15 mouse cellular contexts compared by ENCODE assay signal in the genomic region with DNA sequence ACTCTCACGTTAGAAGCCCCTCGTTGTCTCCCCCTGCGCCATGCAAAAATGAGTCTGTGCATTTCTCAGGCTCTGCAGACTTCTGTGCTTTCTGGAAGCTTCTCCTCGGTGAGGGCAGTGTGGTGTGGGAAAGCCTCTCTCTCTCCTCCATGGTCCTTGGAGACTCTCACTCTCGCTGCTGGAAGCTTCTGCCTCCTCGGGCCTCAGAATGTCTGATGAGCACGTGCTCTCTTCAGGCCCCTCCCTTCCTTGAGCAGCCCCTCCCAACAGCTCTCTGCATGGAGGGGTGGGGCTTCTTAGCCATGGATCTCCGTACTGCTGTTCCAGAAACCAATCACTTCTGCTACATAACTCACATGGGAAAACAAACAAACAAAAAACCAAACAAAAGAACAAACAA.
DNase-seq lines count a peak whose midpoint lies in the region; ATAC-seq and TF ChIP-seq lines count a peak whose summit lies in the region.
"Had no signal": no experiment of that assay in that cellular context is flagged by ENCODE, and none has a peak within 500 bp of the region (broad histone marks: within the 10 kb centered on the region; RNA-seq: fewer than 3 reads in every experiment).

No protein-coding gene starts in this region.

- DNase-seq in kidney, postnatal 0 days (ENCODE audit: low spot score): peak; percentile 38
- no peak for DNase-seq in kidney, adult 2 months
- DNase-seq in CH12.LX (ENCODE audit: extremely low read depth): peak; percentile 24
- peak; percentile 51 for DNase-seq in embryonic facial prominence, embryonic 14.5 days (ENCODE audit: low spot score)
- no peak for DNase-seq in lung, adult 18-20 months
- DNase-seq: adrenal gland, adult 2 months; cerebellum, postnatal 14 days; heart, postnatal 36 days; kidney, adult 9 months; lung, embryonic 14.5 days; right cerebral cortex, postnatal 25 days; thymus, postnatal 14 days had no signal

- no peak for TF ChIP-seq POLR2A in kidney, adult 2 months (IDR thresholded peaks at IDR 0.05; ENCODE audit: low read depth, low read length)
- no peak for TF ChIP-seq POLR2A in CH12.LX (IDR thresholded peaks at IDR 0.05; ENCODE audit: low read depth, low read length)

- 0 out of 2 replicates have a peak, but pooled peaks have one; percentile 24 for ATAC-seq in forebrain, embryonic 16.5 days
- ATAC-seq in forebrain, embryonic 15.5 days (replicated peaks): no peak
- ATAC-seq in kidney, postnatal 0 days (replicated peaks; ENCODE audit: low FRiP score, low read depth): no peak
- ATAC-seq in embryonic facial prominence, embryonic 14.5 days (ENCODE audit: low read depth): no peak
- ATAC-seq in erythroid progenitor cell, adult 5-6 weeks (replicated peaks; ENCODE audit: low FRiP score, poor library complexity, severe bottlenecking): no peak

- H3K27me3 ChIP-seq in forebrain, embryonic 16.5 days (replicated peaks; ENCODE audit: control insufficient read depth, insufficient read depth, low read length): no peaks in the 10 kb centered on the region
- no peaks in the 10 kb centered on the region for H3K27me3 ChIP-seq in forebrain, embryonic 15.5 days
- no peaks in the 10 kb centered on the region for H3K27me3 ChIP-seq in kidney, postnatal 0 days (ENCODE audit: insufficient read depth, low read length)
- H3K27me3 ChIP-seq in kidney, adult 2 months (replicated peaks; ENCODE audit: control insufficient read depth, insufficient read depth, low read length): no peaks in the 10 kb centered on the region
- no peaks in the 10 kb centered on the region for H3K27me3 ChIP-seq in CH12.LX (replicated peaks)
- H3K27me3 ChIP-seq in embryonic facial prominence, embryonic 14.5 days (replicated peaks; ENCODE audit: control insufficient read depth, insufficient read depth, low read length): no peaks in the 10 kb centered on the region

- dilution Hi-C loops in CH12.LX (cut with MboI; ENCODE audit: extremely low pct_ligation_motif_present, extremely low pct_unique_long_range_greater_than_20kb, low sequenced_read_pairs): no loop called here

- H3K27ac ChIP-seq in forebrain, embryonic 16.5 days (ENCODE audit: low read length): no peak overlapping the region
- no peak overlapping the region for H3K27ac ChIP-seq in forebrain, embryonic 15.5 days (replicated peaks)
- no peak overlapping the region for H3K27ac ChIP-seq in kidney, postnatal 0 days
- H3K27ac ChIP-seq in kidney, adult 2 months (ENCODE audit: insufficient read depth, low read depth, low read length): no peak overlapping the region
- H3K27ac ChIP-seq in CH12.LX (ENCODE audit: insufficient read depth, low read depth): no peak overlapping the region
- H3K27ac ChIP-seq in embryonic facial prominence, embryonic 14.5 days (replicated peaks; ENCODE audit: low read depth, low read length): no peak overlapping the region

- H3K79me2 ChIP-seq in CH12.LX (replicated peaks; ENCODE audit: control insufficient read depth, extremely low read depth, insufficient read depth, poor library complexity, severe bottlenecking): no peaks in the 10 kb centered on the region

- TF ChIP-seq RAD21 in CH12.LX (IDR thresholded peaks at IDR 0.05; ENCODE audit: low read depth, low read length): no peak

- no peak overlapping the region for H3K4me2 ChIP-seq in forebrain, embryonic 16.5 days (ENCODE audit: low read length)
- H3K4me2 ChIP-seq in forebrain, embryonic 15.5 days (replicated peaks): no peak overlapping the region
- H3K4me2 ChIP-seq in kidney, postnatal 0 days (ENCODE audit: low read length): no peak overlapping the region
- 0 out of 2 replicates have a peak overlapping the region, but pooled peaks have one; percentile 45 for H3K4me2 ChIP-seq in CH12.LX (ENCODE audit: insufficient read depth, low read depth, poor library complexity, severe bottlenecking)
- no peak overlapping the region for H3K4me2 ChIP-seq in embryonic facial prominence, embryonic 14.5 days (ENCODE audit: low read depth, low read length)
- H3K4me2 ChIP-seq: lung, embryonic 14.5 days had no signal

- H3K4me3 ChIP-seq in forebrain, embryonic 16.5 days (replicated peaks; ENCODE audit: low read length): no peak overlapping the region
- no peak overlapping the region for H3K4me3 ChIP-seq in forebrain, embryonic 15.5 days
- no peak overlapping the region for H3K4me3 ChIP-seq in kidney, postnatal 0 days (replicated peaks; ENCODE audit: low read depth, low read length)
- H3K4me3 ChIP-seq in kidney, adult 2 months (ENCODE audit: insufficient read depth, low read depth, low read length): no peak overlapping the region
- H3K4me3 ChIP-seq in CH12.LX (replicated peaks in 1 of 3; ENCODE audit: low read depth in 2 of 3, low read length in 2 of 3, poor library complexity in 1 of 3): no peak overlapping the region
- no peak overlapping the region for H3K4me3 ChIP-seq in embryonic facial prominence, embryonic 14.5 days (ENCODE audit: low read depth, low read length)

- H3K9me3 ChIP-seq in forebrain, embryonic 16.5 days (ENCODE audit: control insufficient read depth, low read length): no peaks in the 10 kb centered on the region
- no peaks in the 10 kb centered on the region for H3K9me3 ChIP-seq in forebrain, embryonic 15.5 days
- no peaks in the 10 kb centered on the region for H3K9me3 ChIP-seq in kidney, postnatal 0 days (replicated peaks; ENCODE audit: low read length)
- no peaks in the 10 kb centered on the region for H3K9me3 ChIP-seq in CH12.LX (replicated peaks; ENCODE audit: low read length)
- H3K9me3 ChIP-seq in embryonic facial prominence, embryonic 14.5 days (ENCODE audit: control insufficient read depth, low read length): no peaks in the 10 kb centered on the region

- no peak for TF ChIP-seq EP300 in CH12.LX (IDR thresholded peaks at IDR 0.05; ENCODE audit: low read length)

- no peaks in the 10 kb centered on the region for H3K36me3 ChIP-seq in forebrain, embryonic 16.5 days (ENCODE audit: control insufficient read depth, insufficient read depth)
- no peaks in the 10 kb centered on the region for H3K36me3 ChIP-seq in forebrain, embryonic 15.5 days
- H3K36me3 ChIP-seq in kidney, postnatal 0 days (ENCODE audit: insufficient read depth, low read length): no peaks in the 10 kb centered on the region
- no peaks in the 10 kb centered on the region for H3K36me3 ChIP-seq in kidney, adult 2 months (ENCODE audit: control insufficient read depth, insufficient read depth, low read length)
- no peaks in the 10 kb centered on the region for H3K36me3 ChIP-seq in CH12.LX (replicated peaks in 1 of 2; ENCODE audit: control insufficient read depth in 1 of 2, insufficient read depth in 1 of 2, low read length in 1 of 2)
- no peaks in the 10 kb centered on the region for H3K36me3 ChIP-seq in embryonic facial prominence, embryonic 14.5 days (ENCODE audit: control insufficient read depth, insufficient read depth, low read length)

- no peak overlapping the region for H3K9ac ChIP-seq in forebrain, embryonic 16.5 days (replicated peaks; ENCODE audit: low read depth, low read length)
- no peak overlapping the region for H3K9ac ChIP-seq in forebrain, embryonic 15.5 days (replicated peaks)
- H3K9ac ChIP-seq in kidney, postnatal 0 days (ENCODE audit: low read depth, low read length): no peak overlapping the region
- H3K9ac ChIP-seq in CH12.LX (ENCODE audit: insufficient read depth, low read depth): no peak overlapping the region
- no peak overlapping the region for H3K9ac ChIP-seq in embryonic facial prominence, embryonic 14.5 days (ENCODE audit: low read depth, low read length)
- H3K9ac ChIP-seq: lung, embryonic 14.5 days had no signal

- no peak for TF ChIP-seq CTCF in kidney, postnatal 0 days (IDR thresholded peaks at IDR 0.05; ENCODE audit: low read depth)
- no peak for TF ChIP-seq CTCF in kidney, adult 2 months (conservative IDR thresholded peaks at IDR 0.05; ENCODE audit: insufficient read depth, insufficient read length, low read depth, low read length)
- TF ChIP-seq CTCF in CH12.LX (conservative IDR thresholded peaks at IDR 0.05 in 1 of 2, IDR thresholded peaks at IDR 0.05 in 1 of 2; ENCODE audit: low read depth in 2 of 2, low read length in 2 of 2): no peak

- 38% methylated on average over 8 of the region's 8 CpGs for WGBS in forebrain, embryonic 16.5 days
- 42% methylated on average over 8 of the region's 8 CpGs for WGBS in forebrain, embryonic 15.5 days
- 40% methylated on average over 8 of the region's 8 CpGs for WGBS in kidney, postnatal 0 days
- 46% methylated on average over 8 of the region's 8 CpGs for WGBS in kidney, adult 2 months
- 35% methylated on average over 8 of the region's 8 CpGs for WGBS in embryonic facial prominence, embryonic 14.5 days

- H3K4me1 ChIP-seq in forebrain, embryonic 16.5 days (replicated peaks; ENCODE audit: control insufficient read depth, insufficient read depth, low read length): peaks cover 29% of the 10 kb centered on the region
- peaks cover 46% of the 10 kb centered on the region for H3K4me1 ChIP-seq in forebrain, embryonic 15.5 days
- 0 out of 2 replicates have a peak, but pooled peaks cover 8% of the 10 kb centered on the region for H3K4me1 ChIP-seq in kidney, postnatal 0 days (replicated peaks; ENCODE audit: insufficient read depth, low read length)
- peaks cover 12% of the 10 kb centered on the region; the same call in 1 of the 2 replicates for H3K4me1 ChIP-seq in kidney, adult 2 months (ENCODE audit: control insufficient read depth, insufficient read depth, low read length)
- H3K4me1 ChIP-seq in CH12.LX (ENCODE audit: control insufficient read depth in 1 of 2, insufficient read depth in 2 of 2): peaks cover 33 to 62% of the 10 kb centered on the region in 2 experiments
- H3K4me1 ChIP-seq in embryonic facial prominence, embryonic 14.5 days (ENCODE audit: control insufficient read depth, insufficient read depth, low read length): peaks cover 26% of the 10 kb centered on the region

- in situ Hi-C loops in CH12.LX (cut with MboI; ENCODE audit: low pct_ligation_motif_present, low pct_unique_long_range_greater_than_20kb, low sequenced_read_pairs): loop anchor here (5.0 kb wide), 1 partner anchor 76 kb away; no protein-coding TSS in a partner anchor

TF ChIP-seq in CH12.LX, 34 proteins besides CTCF, POLR2A, EP300 and RAD21:
- TF ChIP-seq USF1 (IDR thresholded peaks at IDR 0.05; ENCODE audit: low read depth, low read length): peak; percentile 31
- peak; percentile 67; the same call in 1 of the 2 replicates for TF ChIP-seq MYC (IDR thresholded peaks at IDR 0.05; ENCODE audit: low read depth, low read length)
- no peak for TF ChIP-seq GABPA (IDR thresholded peaks at IDR 0.05; ENCODE audit: insufficient replicate concordance, low read depth, low read length)
- no peak for TF ChIP-seq PAX5 (IDR thresholded peaks at IDR 0.05; ENCODE audit: low read length)
- peak; percentile 74 for TF ChIP-seq BHLHE40 (IDR thresholded peaks at IDR 0.05; ENCODE audit: low read depth, low read length)
- TF ChIP-seq ZC3H11A (IDR thresholded peaks at IDR 0.05; ENCODE audit: low read depth, low read length): no peak
- TF ChIP-seq MAX (IDR thresholded peaks at IDR 0.05; ENCODE audit: low read length): peak; percentile 90
- TF ChIP-seq ELF1 (IDR thresholded peaks at IDR 0.05; ENCODE audit: low read depth, low read length): no peak

Comparison
In these comparisons a context has a peak if more than half of its experiments do, and no peak if none do; other contexts are left out.
1. DNase-seq: peak in kidney, postnatal 0 days (single experiment), CH12.LX (single experiment) and embryonic facial prominence, embryonic 14.5 days (single experiment); none in kidney, adult 2 months (single experiment) and lung, adult 18-20 months (0 of 2).